Mouse (Mus musculus) embryonic facial prominence, embryonic 12.5 days (tissue): ENCODE data around the gene Slc25a36. TPM values are rescaled to one million over a fixed set of nuclear protein-coding genes. Genes with fewer than 3 reads are reported as not detected.

Experiments
- ATAC-seq: fragments of 200-750 bp; cut with Nextera tagmentation; 2 replicates; pipeline ENCODE4 v1.8.0; 2017; ENCODE audit not compliant: insufficient number of reproducible peaks, insufficient read depth, low FRiP score, low TSS enrichment
- H3K27ac ChIP-seq: fragments of 300-500 bp; sonication (generic); 2 replicates; pipeline ENCODE4 v1.5.1; 2016; ENCODE audit warnings: mild to moderate bottlenecking
- H3K27me3 ChIP-seq: fragments of 300-500 bp; sonication (generic); 2 replicates; pipeline ENCODE4 v1.6.1; 2016; ENCODE audit warnings: mild to moderate bottlenecking, moderate library complexity
- H3K36me3 ChIP-seq: fragments of 300-500 bp; sonication (generic); 2 replicates; pipeline ENCODE4 v1.6.1; 2016; ENCODE audit warnings: mild to moderate bottlenecking
- H3K4me1 ChIP-seq: fragments of 300-500 bp; sonication (generic); 2 replicates; pipeline ENCODE4 v1.6.1; 2016
- H3K4me2 ChIP-seq: fragments of 300-500 bp; sonication (generic); replicated peaks from 2 replicates; pipeline ENCODE4 v1.6.1; 2016; ENCODE audit warnings: mild to moderate bottlenecking, moderate library complexity
- H3K4me3 ChIP-seq: fragments of 300-500 bp; sonication (generic); 2 replicates; pipeline ENCODE4 v1.5.1; 2016; ENCODE audit warnings: mild to moderate bottlenecking
- H3K9ac ChIP-seq: fragments of 300-500 bp; sonication (generic); 2 replicates; pipeline ENCODE4 v1.6.1; 2016; ENCODE audit warnings: mild to moderate bottlenecking, moderate library complexity
- H3K9me3 ChIP-seq: fragments of 300-500 bp; sonication (generic); 2 replicates; pipeline ENCODE4 v1.6.1; 2016; ENCODE audit warnings: mild to moderate bottlenecking, moderate library complexity
- WGBS: fragments of 180-500 bp; shearing (Covaris S2); methylation state at CpG from one replicate; pipeline ENCODE4 v1.1.7; 2016; 5-methylcytosine and 5-hydroxymethylcytosine counted together
- polyA plus RNA-seq: library from polyadenylated mRNA; unstranded; fragments of >200 nt; fragmentation: Nextera tagmentation; extraction: Ambion mirVana; gene quantifications from 2 replicates; pipeline ENCODE4 v1.2.1, GENCODE M21; 2016

The Slc25a36 gene
- polyA plus RNA-seq, 1 experiment from 2014 or later = 108 TPM

GRCm38 (mm10) chr9:97105400-97105985, 5.5 kb downstream of the Slc25a36 start:
- 91% methylated on average over 2 of the region's 2 CpGs for WGBS
- H3K9ac ChIP-seq = no peak overlapping the region
- no peaks in the 10 kb centered on the region for H3K36me3 ChIP-seq
- H3K4me1 ChIP-seq = peaks cover 14% of the 10 kb centered on the region
- H3K4me2 ChIP-seq = no peak overlapping the region
- no peak overlapping the region for H3K27ac ChIP-seq
- H3K4me3 ChIP-seq = no peak overlapping the region
- ATAC-seq = no peak
- no peaks in the 10 kb centered on the region for H3K9me3 ChIP-seq
- no peaks in the 10 kb centered on the region for H3K27me3 ChIP-seq

DNA sequence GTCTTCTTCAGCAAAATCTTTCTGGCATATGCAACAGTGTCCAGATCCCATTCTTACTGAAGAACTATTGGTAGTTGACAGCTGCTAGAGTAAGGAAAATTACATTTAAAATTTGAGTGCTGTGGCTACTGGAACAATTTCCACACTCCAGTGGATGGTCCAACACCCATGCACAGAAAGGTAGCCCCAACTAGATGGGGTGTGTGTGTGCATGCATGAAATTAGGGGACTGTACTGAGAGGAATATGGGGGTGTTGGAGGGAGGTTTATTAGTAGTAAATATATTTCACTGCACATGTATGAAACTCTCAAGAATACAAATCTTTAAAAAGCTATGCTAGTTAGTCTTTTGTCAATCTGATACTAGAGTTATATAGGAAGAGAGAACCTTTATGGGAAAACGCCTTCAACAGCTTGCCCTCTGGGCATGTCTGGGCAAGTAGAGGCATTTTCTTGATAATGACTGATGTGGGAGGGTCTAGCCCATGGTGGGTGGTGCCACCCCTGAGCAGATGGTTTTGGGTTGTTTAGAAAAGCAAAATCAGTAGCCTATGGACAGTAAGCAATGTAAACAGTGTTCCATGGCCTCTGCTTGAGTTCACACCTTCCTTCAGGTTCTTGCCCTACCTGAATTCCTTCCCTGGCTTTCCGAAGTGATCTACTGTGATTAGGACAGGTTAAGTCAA, 7.4 kb downstream of the Slc25a36 start:
- no peak overlapping the region for H3K4me3 ChIP-seq
- H3K9ac ChIP-seq = no peak overlapping the region
- H3K27me3 ChIP-seq = no peaks in the 10 kb centered on the region
- H3K36me3 ChIP-seq = no peaks in the 10 kb centered on the region
- no peak for ATAC-seq
- H3K4me1 ChIP-seq = peaks cover 3% of the 10 kb centered on the region; the same call in 1 of the 2 replicates
- no peak overlapping the region for H3K4me2 ChIP-seq
- H3K27ac ChIP-seq = no peak overlapping the region
- 87% methylated on average over 2 of the region's 2 CpGs for WGBS
- H3K9me3 ChIP-seq = no peaks in the 10 kb centered on the region

- Histone ChIP-seq H3K27me3 (no peaks in the 10 kb centered on the region), H3K4me3 (no peak overlapping the region), H3K27ac (no peak overlapping the region), H3K9ac (no peak overlapping the region), H3K36me3 (peaks cover 31% of the 10 kb centered on the region), H3K4me2 (no peak overlapping the region), H3K9me3 (no peaks in the 10 kb centered on the region), H3K4me1 (no peaks in the 10 kb centered on the region)
- WGBS = 73% methylated on average over 4 of the region's 4 CpGs
- no peak for ATAC-seq
These were observed 12.0 kb downstream of the Slc25a36 start for GRCm38 (mm10) chr9:97098985-97099384.

- no peaks in the 10 kb centered on the region for H3K4me1 ChIP-seq
- no peak overlapping the region for H3K4me2 ChIP-seq
- H3K27me3 ChIP-seq = no peaks in the 10 kb centered on the region
- H3K4me3 ChIP-seq = no peak overlapping the region
- 93% methylated on average over 1 of the region's 1 CpGs for WGBS
- no peaks in the 10 kb centered on the region for H3K9me3 ChIP-seq
- no peak for ATAC-seq
- no peak overlapping the region for H3K9ac ChIP-seq
- H3K36me3 ChIP-seq = peaks cover 43% of the 10 kb centered on the region
- H3K27ac ChIP-seq = no peak overlapping the region
These were observed 14.8 kb downstream of the Slc25a36 start for GRCm38 (mm10) chr9:97096180-97096579.

- H3K9me3 ChIP-seq = no peaks in the 10 kb centered on the region
- H3K9ac ChIP-seq = no peak overlapping the region
- H3K4me3 ChIP-seq = no peak overlapping the region
- H3K27ac ChIP-seq = no peak overlapping the region
- H3K27me3 ChIP-seq = no peaks in the 10 kb centered on the region
- no peak overlapping the region for H3K4me2 ChIP-seq
- ATAC-seq = no peak
- no peaks in the 10 kb centered on the region for H3K4me1 ChIP-seq
- peaks cover 23% of the 10 kb centered on the region for H3K36me3 ChIP-seq
These were observed 23.1 kb downstream of the Slc25a36 start for GRCm38 (mm10) chr9:97087850-97088249.

DNA sequence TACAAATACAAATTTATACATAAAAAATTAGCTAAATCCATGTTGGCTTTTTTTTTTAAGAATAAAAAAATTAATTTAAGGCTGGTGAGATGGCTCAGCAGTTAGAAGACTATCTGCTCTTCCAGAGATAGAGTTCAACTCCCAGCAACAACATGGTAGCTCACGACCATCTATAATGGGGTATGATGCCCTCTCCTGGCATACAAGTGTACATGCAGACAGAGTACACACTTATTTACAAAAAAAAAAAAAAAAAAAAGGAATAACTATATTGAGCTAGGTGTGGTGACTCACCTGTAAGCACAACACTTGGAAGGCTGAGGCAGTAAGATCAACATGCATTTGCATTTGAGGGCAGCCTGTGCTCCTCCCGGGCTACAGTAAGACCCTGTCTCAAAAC, 26.3 kb downstream of the Slc25a36 start:
- H3K4me3 ChIP-seq = no peak overlapping the region
- H3K9ac ChIP-seq = no peak overlapping the region
- H3K27me3 ChIP-seq = no peaks in the 10 kb centered on the region
- H3K4me2 ChIP-seq = no peak overlapping the region
- no peak overlapping the region for H3K27ac ChIP-seq
- WGBS = 92% methylated on average over 2 of the region's 2 CpGs
- peaks cover 27% of the 10 kb centered on the region for H3K36me3 ChIP-seq
- H3K4me1 ChIP-seq = no peaks in the 10 kb centered on the region
- no peaks in the 10 kb centered on the region for H3K9me3 ChIP-seq
- ATAC-seq = no peak

DNA sequence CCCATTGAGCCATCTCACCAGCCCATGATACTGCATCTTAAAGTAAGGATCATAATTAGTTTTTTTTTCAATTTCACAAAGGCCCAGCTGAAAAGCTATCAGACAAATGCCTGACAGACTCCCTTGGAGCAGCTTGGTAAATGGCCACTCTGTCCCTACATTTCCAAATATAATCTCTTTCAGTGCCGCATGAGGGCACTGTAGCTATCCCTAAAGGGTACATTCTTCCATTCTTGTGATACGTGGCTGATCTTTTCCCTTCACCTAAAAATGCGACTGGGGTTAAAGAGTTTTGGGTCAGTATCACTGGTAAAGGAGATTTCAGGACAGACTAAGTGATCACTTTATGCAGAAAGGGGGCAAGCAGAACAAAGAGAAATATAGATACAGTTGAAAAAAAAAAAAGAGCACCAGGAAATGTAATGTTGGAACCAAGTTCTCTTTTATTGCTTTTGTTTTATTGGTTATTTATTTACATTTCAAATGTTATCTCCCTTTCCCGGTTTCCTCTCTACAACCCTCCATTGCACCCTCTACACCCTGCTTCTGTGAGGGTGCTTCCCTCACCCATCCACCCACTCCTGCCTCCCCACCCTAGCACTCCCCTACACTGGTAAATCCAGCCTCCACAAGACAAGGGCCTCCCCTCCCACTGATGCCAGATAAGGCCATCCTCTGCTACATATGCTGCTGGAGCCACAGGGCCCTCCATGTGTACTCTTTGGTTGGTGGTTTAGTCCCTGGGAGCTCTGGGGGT, 29.7 kb downstream of the Slc25a36 start:
- Histone ChIP-seq H3K9ac (no peak overlapping the region), H3K4me2 (no peak overlapping the region), H3K36me3 (peaks cover 34% of the 10 kb centered on the region), H3K9me3 (no peaks in the 10 kb centered on the region), H3K27ac (no peak overlapping the region), H3K4me1 (no peaks in the 10 kb centered on the region), H3K27me3 (no peaks in the 10 kb centered on the region), H3K4me3 (no peak overlapping the region)
- 89% methylated on average over 4 of the region's 4 CpGs for WGBS
- no peak for ATAC-seq

GRCm38 (mm10) chr9:97069911-97070310, 41.0 kb downstream of the Slc25a36 start:
- ATAC-seq = no peak
- Histone ChIP-seq H3K4me3 (no peak overlapping the region), H3K27ac (no peak overlapping the region), H3K4me2 (no peak overlapping the region), H3K27me3 (no peaks in the 10 kb centered on the region), H3K36me3 (no peaks in the 10 kb centered on the region), H3K9me3 (no peaks in the 10 kb centered on the region), H3K9ac (no peak overlapping the region), H3K4me1 (no peaks in the 10 kb centered on the region)
- WGBS = 74% methylated on average over 5 of the region's 5 CpGs

GRCm38 (mm10) chr9:97069466-97069865, 41.5 kb downstream of the Slc25a36 start:
- Histone ChIP-seq H3K4me2 (no peak overlapping the region), H3K9ac (no peak overlapping the region), H3K4me1 (no peaks in the 10 kb centered on the region), H3K27me3 (no peaks in the 10 kb centered on the region), H3K9me3 (no peaks in the 10 kb centered on the region), H3K4me3 (no peak overlapping the region), H3K36me3 (no peaks in the 10 kb centered on the region), H3K27ac (no peak overlapping the region)
- WGBS = 84% methylated on average over 5 of the region's 5 CpGs
- no peak for ATAC-seq

- Histone ChIP-seq H3K27me3 (no peaks in the 10 kb centered on the region), H3K27ac (no peak overlapping the region), H3K4me1 (no peaks in the 10 kb centered on the region), H3K9ac (no peak overlapping the region), H3K36me3 (no peaks in the 10 kb centered on the region), H3K4me3 (no peak overlapping the region), H3K9me3 (no peaks in the 10 kb centered on the region), H3K4me2 (no peak overlapping the region)
- ATAC-seq = no peak
- WGBS = 52% methylated on average over 9 of the region's 9 CpGs
These were observed 42.5 kb downstream of the Slc25a36 start for GRCm38 (mm10) chr9:97068201-97069095.

- Histone ChIP-seq H3K9ac (no peak overlapping the region), H3K4me2 (no peak overlapping the region), H3K36me3 (no peaks in the 10 kb centered on the region), H3K4me1 (no peaks in the 10 kb centered on the region), H3K27me3 (no peaks in the 10 kb centered on the region), H3K4me3 (no peak overlapping the region), H3K9me3 (no peaks in the 10 kb centered on the region), H3K27ac (no peak overlapping the region)
- 79% methylated on average over 6 of the region's 6 CpGs for WGBS
- no peak for ATAC-seq
These were observed 43.2 kb downstream of the Slc25a36 start for GRCm38 (mm10) chr9:97067761-97068160.
